Mouse (Mus musculus) adrenal gland, postnatal 4 days (tissue): Measurements from ENCODE around the gene Agtrap. TPM values are rescaled to one million over a fixed set of nuclear protein-coding genes. Genes with fewer than 3 reads are reported as not detected.
A peak's percentile ranks its signal among the peaks of the same experiment; 100 is the strongest.

Source experiments
- DNase-seq, 2 experiments: peaks; one replicate each; pipeline ENCODE4 v3.0.0; 2021 to 2022; ENCODE audit warnings: low spot score in 2 of 2, mixed read lengths in 2 of 2
- total RNA-seq, 2 experiments: library from RNA; stranded (reverse); gene quantifications; 2 replicates each; pipeline ENCODE4 v1.2.3; 2021

Agtrap gene
- total RNA-seq, 2 experiments from 2014 or later = 77.6 to 83.7 TPM

GRCm38 (mm10) chr4:148079212-148079611, 8.6 kb downstream of the Agtrap start:
- no peak for DNase-seq

- DNase-seq = no peak
Measured at GRCm38 (mm10) chr4:148075881-148076280, 11.9 kb downstream of the Agtrap start.

GRCm38 (mm10) chr4:148075259-148075658, 12.6 kb downstream of the Agtrap start:
- peak; percentile 45 to 51 for DNase-seq

DNA sequence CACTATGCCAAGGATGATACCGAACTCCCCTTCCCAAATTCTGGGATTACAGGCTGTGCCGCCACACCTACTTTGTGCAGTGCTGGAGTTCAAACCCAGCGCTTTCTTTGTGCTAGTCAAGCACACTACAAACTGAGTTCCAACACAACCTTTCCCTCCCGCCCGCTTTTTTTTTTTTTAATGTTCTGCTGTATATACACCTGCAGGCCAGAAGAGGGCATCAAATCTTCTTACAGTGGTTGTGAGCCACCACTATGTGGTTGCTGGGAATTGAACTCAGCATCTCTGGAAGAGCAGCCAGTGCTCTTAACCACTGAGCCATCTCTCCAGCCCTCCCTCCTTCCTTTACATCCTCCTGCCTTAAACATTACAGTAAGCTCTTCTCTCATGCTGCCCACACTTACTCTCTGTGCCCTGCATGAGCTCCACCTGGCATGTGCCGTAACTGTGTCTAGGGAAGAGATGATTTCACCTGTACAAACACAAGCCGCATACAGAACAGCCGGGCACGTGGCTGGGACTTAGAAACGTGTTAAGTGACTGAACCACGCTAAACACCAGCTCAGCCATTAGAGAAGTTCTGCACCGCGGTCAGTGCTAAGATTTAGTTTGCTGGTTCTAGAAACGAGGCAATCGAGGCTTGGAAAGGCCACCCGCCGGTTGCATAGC, 13.2 kb downstream of the Agtrap start:
- no peak for DNase-seq

- DNase-seq = no peak
Measured at GRCm38 (mm10) chr4:148071508-148071907, 16.3 kb downstream of the Agtrap start.

DNA sequence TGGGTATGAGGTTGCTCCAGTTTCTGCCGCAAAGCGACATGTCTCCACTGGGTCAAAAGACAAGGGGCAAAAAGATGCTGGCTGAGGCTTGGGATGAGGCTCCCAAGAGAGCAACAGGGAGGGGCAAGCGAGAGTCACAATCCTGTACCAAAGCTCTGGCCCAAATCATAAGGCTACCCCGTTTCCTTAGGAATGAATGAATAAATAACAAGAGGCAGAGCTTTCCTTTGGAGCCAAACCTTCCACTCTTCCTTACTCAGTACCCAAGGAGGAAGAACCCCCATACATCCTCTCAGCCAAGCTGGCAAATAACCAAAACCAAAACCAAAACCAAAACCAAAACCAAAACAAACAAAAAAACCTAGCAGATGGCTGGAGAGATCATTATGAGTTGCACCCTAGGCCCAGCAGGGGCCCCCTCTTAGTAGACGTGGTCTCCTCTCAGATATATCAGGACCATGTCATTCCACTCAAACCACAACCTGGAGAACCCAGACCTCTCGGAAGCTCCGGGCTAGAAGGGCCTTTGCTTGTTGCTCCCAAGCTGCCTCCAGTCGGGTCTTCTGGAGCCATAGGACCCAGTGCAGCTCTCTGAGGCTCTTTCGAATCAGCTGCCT, 18.1 kb downstream of the Agtrap start:
- DNase-seq = no peak

- DNase-seq = no peak
Measured at GRCm38 (mm10) chr4:148067346-148067745, 20.5 kb downstream of the Agtrap start.

DNA sequence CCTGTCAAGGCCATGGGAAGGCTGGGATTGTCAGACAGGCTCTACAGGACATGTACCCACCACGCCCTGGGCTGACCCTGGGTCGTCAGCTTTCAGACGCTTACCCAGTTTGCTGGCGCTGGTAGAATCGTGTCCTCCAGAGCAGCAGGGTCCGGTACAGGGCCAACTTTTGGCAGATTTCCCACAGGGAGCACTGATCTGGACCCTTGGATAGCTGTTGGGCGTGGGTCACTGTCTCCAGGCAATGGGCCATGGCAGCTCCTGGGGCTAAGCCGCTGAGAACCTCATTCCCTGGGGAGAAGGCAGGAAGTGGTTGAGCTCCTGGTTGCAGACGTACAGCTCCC, 21.5 kb downstream of the Agtrap start:
- DNase-seq = no peak

- DNase-seq = no peak
Measured at GRCm38 (mm10) chr4:148065702-148066400, 22.0 kb downstream of the Agtrap start.

GRCm38 (mm10) chr4:148061086-148061480, 26.7 kb downstream of the Agtrap start:
- no peak for DNase-seq

DNA sequence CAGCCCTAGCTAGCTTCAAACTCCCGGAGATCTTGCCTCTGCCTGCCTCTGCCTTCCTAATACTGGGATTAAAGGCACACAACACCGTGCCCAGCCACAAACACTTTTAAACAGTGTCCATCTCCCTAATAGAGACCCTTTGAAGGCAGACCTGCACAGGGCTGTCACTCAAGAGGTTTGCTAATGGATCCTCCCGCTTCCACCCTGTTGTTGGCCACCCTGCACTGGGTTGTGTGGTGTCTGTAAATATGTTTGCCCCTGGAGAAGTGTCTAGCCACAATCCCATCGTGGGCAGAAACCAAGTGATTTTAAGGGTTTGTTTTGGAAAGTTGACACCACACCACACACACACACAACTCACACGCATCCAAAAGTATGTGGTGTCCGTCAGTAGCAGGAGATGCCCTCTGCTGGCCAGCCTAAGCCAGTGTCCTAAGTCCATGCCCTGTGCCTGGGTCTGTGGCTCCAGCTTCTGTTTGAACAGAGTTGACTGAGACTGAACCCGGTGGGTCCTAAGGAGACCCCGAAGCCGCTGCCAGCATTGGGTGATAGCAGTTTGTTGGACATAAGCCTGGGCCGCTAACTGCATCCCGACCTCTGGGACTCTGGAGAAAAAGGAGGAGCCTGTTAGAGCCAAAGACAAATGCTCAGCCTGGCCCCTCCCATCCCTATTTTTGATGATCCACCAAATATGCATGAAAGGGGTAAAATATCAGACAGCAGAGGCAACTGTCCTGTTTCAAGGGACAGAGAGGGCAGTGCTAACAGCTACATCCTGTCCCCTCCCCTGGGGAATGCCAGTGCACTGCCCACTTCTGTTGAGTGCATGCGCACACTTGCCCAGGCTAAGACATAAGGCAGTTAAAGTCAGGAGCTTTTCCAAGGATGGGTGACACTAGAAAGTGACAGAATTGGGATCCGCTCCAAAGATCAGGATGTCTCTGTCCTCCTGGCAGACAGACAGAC, 27.4 kb downstream of the Agtrap start:
- DNase-seq = no peak

- no peak for DNase-seq
Measured at GRCm38 (mm10) chr4:148058993-148059392, 28.8 kb downstream of the Agtrap start.

GRCm38 (mm10) chr4:148058218-148058819, 29.5 kb downstream of the Agtrap start:
- DNase-seq = no peak

DNA sequence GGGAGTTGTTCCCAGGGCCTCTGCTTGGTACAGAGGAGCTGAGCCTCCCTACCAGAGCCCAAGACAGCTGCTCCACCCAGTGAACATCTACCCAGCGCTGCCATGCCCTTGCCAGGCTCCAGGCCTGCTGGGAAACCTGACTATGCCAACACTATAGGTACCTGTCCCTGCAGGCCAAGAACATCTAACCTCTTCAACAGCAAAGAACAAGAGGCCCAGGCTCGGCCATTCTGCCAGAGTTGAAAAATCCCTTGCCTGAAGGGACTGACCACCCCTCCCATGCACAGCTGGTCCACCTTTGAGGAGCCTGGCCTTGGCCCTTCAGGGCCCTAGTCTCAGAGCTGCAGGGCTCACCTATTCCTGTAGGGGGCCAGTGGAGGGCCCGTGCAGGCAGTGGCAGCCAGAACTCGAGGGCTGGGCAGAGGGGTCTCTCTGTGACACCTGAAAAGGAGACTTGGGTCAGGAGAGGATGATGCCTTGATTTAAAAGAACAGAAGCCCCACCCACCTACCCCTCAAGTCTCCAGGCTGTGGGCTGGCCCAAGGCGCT, 30.1 kb downstream of the Agtrap start:
- no peak for DNase-seq

DNA sequence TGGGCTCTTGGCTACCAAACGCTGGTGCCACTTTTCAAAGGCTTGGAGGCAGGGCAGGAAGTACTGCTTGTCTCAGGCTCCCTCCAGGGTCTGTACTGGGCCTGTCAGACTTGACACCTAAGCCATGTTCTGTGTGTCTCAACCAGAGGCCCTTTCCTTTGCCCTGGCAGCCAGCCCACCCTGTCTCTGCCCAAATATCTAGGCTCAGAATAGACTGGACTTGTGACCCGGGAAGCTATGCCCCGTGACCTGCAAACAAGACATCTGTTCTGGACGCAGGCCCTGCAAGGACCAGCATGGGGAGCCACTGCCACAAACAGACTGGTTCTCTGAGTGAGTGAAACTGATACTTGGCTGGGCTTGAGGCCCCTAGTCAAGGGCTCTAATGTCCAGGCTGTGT, 31.0 kb downstream of the Agtrap start:
- no peak for DNase-seq

GRCm38 (mm10) chr4:148056246-148056645, 31.6 kb downstream of the Agtrap start:
- no peak for DNase-seq

GRCm38 (mm10) chr4:148054961-148055695, 32.7 kb downstream of the Agtrap start:
- no peak for DNase-seq

- no peak for DNase-seq
Measured at GRCm38 (mm10) chr4:148053417-148053920, 34.4 kb downstream of the Agtrap start.

DNA sequence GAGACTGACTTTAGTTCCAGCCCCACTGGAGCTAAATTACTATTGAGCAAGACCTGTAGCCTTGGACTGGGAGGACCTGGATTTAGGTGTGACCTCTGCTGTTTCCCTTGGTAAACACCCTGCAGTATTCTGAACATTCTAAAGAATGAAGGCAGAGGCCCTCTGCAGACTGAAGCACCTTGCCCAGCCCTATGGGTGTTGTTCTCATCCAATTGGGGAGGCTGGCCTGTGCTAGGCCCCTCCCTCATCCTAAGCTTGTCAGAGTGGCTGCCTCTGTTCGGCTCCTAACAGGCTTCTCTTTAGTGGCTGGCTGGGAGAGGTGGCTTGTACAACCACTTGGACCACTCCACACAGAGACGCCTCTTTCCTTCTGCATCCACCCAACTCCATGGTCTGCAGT, 34.9 kb downstream of the Agtrap start:
- DNase-seq = no peak

DNA sequence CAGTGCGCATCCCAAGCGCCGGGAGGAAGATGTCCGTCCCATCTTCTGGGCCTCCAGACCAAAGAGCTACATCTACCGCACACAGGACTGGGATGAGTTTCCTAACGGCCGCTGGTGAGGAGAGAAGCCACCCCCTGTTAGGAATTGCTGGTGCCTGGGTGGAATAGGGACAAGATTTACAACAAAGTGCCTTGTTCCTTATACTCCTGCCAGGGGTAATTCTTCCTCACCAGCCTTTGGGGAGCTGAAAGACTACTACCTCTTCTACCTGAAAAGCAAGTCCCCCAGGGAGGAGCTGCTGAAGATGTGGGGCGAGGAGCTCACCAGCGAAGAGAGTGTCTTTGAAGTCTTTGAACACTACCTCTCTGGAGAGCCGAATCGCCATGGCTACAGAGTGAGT, 35.9 kb downstream of the Agtrap start:
- DNase-seq = no peak
